Mouse (Mus musculus) bone marrow, adult 2 months (tissue): ENCODE measurements around the gene Arhgap10.

Experiments used
- CTCF ChIP-seq: fragments of 200-500 bp; IDR thresholded peaks from 2 replicates; pipeline ENCODE4 v1.5.1; 2011; ENCODE audit warnings: low read length, control low read depth; ENCODE audit not compliant: control insufficient read depth, insufficient read depth
- POLR2A ChIP-seq: fragments of 200-500 bp; IDR thresholded peaks from 2 replicates; pipeline ENCODE4 v1.6.1; 2011; ENCODE audit warnings: low read depth, mild to moderate bottlenecking, control low read depth, low read length, borderline replicate concordance; ENCODE audit not compliant: control insufficient read depth

- TF ChIP-seq POLR2A (no peak; the same call in 1 of the 2 replicates), CTCF (no peak)
These were observed at the start of gene Arhgap10 for GRCm38 (mm10) chr8:77517301-77518200.
